Mouse (Mus musculus) mature B cell (primary cell): Measurements from ENCODE around the gene Gpat3.

Experiments
- in situ Hi-C: fragments of 300-500 bp; cut with MboI; formaldehyde crosslinking; loops from 2 replicates; pipeline ENCODE4 v1.14.3; 2019

Gpat3 gene

GRCm38 (mm10) chr5:100861140-100861539, 15.6 kb downstream of the Gpat3 start:
- in situ Hi-C loops, result no loop called here

GRCm38 (mm10) chr5:100861811-100862210, 16.3 kb downstream of the Gpat3 start:
- in situ Hi-C loops, result no loop called here

- in situ Hi-C loops, result no loop called here
Observed at GRCm38 (mm10) chr5:100863091-100863490, 17.6 kb downstream of the Gpat3 start.

DNA sequence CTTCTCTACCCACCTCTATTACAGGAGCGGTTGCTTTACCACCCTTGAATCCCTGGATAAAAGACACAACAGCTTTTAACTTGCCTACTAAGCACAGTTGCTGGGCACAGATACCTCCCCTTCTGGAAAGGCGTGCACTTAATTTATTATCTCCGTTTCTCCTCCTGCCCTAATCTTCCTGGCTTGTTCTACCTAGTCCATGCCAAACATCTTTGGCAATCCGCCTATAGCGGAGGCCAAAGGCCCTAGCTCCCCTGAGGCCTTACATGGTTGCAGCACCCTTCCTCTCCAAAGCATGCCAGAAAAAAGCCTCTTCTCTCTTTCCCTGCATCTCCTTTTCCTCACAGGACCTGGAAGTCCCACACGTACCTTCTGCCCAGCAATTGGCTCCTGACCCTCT, 18.9 kb downstream of the Gpat3 start:
- in situ Hi-C loops, result no loop called here

GRCm38 (mm10) chr5:100866183-100866582, 20.7 kb downstream of the Gpat3 start:
- in situ Hi-C loops, result no loop called here

DNA sequence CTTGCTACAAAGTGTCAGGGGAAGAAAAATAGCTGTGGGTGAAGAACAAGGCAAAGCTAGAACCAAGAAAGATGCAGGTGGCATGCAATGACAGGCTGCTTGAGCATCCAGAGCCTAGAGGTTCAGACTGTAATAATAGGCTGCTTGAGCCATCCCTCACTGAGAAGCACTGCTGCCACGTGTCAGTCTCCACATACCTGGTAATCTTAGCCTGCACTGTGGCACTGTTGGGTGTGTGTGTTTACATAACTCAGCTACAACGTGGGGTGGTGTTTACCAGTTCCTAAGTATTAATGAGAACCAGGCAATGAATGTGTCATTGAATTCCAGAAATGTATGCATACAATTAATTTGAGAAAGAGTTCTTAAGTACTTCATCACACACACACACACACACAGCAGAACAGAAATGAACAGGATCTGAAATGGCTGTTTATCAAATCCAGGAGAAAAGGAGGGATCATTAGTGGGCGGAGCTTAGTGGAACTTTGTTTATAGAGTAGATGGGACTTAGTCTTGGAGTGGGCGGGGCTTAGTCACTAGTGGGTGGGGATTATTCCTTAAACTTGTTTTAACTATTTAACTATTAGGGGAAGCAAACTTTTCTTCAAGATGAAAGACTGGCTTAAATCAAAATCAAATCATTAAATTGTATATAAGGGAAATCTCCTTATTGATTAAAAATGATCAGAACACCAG, 23.8 kb downstream of the Gpat3 start:
- in situ Hi-C loops, result no loop called here

GRCm38 (mm10) chr5:100871987-100872386, 26.5 kb downstream of the Gpat3 start:
- in situ Hi-C loops, result no loop called here

DNA sequence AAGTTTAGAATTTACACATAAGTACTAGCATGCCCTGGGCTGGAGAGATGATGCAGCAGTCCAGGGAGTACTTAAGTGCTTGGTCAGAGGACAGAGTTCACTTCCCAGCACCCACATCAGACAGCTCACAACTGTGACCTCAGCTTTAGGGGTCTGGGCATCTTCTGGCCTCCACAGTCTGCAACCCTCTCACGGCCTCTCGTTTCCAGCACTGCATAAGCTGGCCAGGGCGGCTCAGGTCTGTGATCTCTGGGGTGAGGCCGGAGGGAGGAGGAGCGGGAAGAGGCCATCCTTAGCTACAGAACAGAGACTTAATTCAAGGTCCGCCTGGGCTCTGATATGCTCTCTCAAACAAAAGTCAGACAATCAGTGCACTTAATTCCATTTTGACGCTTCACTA, 29.2 kb downstream of the Gpat3 start:
- in situ Hi-C loops, result no loop called here

DNA sequence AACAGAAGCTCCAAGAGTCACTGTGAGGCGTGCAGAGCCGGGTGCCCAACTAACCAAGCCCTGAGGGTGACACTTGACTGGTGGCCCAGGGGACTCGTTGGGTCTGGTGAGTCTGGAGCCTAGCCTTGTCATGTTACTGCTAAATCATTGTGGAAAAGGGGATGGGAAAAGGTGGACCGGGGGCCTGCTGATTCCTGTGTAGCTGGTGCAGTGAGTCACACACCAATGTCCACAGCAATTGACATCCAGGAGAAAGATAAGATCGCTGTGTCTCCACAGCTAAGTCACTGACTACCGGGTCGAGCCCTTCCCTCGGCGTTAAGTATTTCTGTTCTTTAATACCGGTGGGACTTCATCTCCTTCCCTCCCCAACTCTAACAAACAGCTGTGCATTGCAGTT, 29.7 kb downstream of the Gpat3 start:
- in situ Hi-C loops, result no loop called here

DNA sequence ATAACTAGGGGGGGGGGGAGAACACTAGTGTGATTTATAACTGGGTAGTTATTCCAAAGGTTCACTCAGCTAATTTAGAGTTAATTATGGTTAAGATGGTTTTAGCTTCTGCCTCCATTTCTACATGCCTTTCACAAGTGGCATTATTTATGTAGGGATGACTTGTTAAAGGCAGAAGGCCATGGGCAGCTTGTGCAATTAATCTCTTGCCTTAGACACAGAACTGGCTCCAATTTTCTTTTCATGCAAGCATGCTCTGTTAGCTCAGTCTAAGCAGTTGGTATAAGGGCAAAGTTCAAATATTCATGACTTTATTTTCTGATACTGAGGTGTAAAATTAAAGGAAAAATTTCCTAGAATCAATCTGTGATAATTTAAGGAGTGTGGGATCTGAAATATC, 31.5 kb downstream of the Gpat3 start:
- in situ Hi-C loops, result no loop called here

DNA sequence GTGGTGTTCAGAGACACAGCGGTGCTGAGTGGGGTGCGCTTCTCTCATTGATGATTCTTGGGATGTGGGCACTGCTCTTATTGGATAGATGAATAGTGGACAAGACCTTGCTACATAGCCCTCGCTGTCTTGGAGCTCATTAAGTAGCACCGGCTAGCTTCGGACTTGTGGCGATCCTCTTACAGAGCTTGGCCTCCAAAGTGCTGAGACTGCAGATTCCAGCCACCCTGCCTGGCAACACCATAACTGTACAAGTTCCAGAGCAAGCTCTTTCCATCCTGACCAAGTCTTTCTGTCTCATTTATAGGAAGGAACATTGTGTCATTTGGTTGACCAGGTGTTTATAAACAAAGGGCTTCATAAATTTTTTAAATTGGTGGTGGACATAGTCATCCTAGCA, 39.7 kb downstream of the Gpat3 start:
- in situ Hi-C loops, result no loop called here

DNA sequence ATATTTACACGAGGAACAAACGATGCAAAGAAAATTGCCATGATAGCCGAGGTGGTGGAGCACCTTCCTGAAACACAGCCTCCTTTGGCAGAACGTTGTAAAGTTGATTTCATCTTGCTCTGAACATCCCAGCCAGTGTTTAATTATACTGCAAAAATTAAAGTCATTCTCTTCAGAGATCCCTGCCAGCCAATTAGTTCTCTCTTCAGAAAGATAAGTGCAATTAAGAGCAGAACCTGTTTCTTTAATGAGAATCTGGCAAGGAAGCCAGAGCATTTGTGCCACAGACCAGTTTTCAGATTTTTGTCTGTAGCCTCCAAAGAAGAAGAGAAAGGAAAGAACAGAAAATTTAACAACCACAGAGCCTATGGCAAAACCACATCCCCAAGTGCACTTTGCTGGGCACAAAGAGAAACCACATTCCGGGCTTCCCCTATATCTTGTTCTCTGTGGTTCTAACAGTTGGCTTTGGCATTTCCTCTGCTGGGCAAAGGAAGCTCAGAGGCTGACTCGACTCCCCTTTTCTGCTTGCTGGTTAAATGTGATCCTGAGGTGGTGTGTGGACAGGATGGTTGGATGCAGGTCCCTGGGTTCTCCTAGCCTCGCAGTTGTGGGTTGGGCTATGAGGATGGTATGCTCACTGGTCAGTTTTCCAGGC, 40.9 kb downstream of the Gpat3 start:
- in situ Hi-C loops, result no loop called here

DNA sequence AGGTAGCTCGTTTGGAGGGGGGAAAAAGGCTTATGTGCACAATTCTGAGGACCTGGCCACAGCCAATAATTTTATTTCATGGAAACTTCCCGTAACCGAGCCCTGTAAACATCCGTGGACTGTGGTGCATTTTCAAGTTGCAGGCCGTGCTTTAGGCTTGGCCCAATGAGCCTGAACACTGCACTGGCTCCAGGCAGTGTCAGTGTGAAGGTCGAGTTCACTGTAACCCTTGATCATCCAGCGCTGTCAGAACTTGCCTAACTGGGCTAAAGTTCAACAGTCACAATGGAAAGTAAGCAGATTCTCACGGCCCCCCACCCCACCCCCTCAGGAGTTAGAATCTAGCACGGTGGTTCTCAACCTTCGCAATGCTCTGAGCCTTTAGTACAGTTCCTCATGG, 50.7 kb downstream of the Gpat3 start:
- in situ Hi-C loops, result no loop called here

DNA sequence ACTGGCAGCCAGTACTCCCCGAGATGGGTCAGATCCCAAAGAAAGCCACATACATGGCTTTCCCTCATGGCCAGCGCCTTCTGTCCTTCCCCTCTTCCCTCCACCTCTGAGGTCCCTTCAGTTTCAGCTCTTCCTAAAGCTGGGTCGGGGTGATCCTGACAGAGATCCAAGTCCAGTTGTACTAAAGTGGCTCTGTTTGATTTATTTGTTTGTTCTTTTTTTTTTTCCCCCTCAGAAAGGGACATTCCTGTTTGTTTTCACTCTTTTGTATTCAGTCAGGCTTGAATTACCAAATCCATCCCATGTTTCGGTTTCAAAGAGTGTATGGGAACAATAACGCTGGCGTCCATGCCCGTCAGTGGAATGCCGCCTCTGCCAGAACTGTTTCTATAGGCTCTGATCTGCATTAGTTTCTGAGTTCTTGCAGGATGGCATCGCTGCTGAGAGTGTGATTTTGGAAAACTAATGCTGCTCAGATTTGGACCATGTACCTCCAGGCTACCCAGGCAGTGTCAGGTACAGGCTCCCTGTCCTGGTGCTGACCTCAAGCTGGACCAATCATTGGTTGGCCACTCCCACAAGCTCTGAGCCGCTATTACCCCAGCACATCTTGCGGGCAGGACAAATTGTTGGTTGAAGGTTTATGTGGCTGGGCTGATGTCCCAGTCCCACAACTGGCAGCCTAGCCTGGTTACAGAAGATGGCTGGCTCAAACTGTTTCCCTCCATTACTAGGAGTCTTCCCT, 54.4 kb downstream of the Gpat3 start:
- in situ Hi-C loops, result loop anchor here (25.0 kb wide), 1 partner anchor 213 kb away; the partner anchor contains the start of gene Coq2

DNA sequence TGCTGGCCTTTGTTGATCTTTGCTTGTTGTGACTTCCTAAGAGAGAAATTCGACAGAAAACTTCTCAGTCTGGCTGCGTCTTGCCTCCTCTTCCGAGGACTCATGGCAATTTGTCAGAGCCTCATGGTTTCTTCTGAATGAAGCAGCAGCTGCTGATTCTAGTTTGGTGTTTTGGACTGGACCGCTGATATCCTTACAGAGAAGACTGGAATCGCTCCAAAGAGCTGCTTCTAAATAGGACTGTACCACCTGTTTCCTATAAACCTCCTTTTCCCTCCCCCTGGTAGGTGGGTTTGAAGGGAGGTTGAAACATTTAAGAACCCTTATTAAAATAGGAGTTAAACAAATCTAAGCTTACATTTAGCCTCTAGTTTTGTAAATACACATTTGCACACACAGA, 55.5 kb downstream of the Gpat3 start:
- in situ Hi-C loops, result loop anchor here (25.0 kb wide), 1 partner anchor 214 kb away; the partner anchor contains the start of gene Coq2

DNA sequence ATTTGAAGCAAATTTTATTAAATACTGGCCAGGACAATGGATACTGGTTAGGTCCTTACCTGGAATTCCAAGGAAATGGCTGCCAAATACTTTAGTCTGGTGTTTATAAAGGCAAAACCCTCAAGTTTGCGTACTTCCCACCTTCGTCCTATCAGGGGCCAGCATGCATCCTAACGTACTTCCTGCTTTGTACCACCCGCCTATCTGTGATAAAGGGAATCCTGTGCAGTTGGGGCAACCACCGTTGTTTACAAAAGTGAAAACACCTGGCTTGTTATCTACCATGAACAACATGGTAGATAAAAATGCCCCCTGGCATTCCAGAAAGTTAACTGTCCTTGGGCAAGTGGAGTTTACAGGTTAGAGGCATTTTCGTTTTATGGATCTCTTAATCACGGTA, 63.0 kb downstream of the Gpat3 start:
- in situ Hi-C loops, result loop anchor here (25.0 kb wide), 1 partner anchor 221 kb away; the partner anchor contains the start of gene Coq2

DNA sequence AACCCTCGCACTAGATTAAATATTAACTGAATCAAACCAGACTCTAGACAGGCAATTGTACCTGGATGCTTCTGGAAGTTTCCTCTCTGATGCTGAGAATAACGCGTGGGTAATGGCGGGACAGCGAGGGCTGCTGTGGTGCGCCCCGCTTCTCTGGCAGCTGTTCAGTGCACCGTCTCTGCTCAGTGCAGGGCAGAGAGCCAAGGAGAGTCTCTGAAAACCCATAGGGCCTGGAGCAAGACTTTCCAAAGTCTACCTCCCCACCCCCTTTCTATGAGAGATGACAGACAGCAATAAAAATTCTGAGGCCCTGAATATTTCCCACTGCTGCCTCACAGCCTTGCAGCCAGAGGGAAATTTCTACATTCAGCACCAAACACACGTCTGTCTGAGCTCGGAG, 63.4 kb downstream of the Gpat3 start:
- in situ Hi-C loops, result loop anchor here (25.0 kb wide), 1 partner anchor 222 kb away; the partner anchor contains the start of gene Coq2

- in situ Hi-C loops, result loop anchor here (25.0 kb wide), 1 partner anchor 222 kb away; the partner anchor contains the start of gene Coq2
Observed at GRCm38 (mm10) chr5:100909691-100910090, 64.2 kb downstream of the Gpat3 start.

DNA sequence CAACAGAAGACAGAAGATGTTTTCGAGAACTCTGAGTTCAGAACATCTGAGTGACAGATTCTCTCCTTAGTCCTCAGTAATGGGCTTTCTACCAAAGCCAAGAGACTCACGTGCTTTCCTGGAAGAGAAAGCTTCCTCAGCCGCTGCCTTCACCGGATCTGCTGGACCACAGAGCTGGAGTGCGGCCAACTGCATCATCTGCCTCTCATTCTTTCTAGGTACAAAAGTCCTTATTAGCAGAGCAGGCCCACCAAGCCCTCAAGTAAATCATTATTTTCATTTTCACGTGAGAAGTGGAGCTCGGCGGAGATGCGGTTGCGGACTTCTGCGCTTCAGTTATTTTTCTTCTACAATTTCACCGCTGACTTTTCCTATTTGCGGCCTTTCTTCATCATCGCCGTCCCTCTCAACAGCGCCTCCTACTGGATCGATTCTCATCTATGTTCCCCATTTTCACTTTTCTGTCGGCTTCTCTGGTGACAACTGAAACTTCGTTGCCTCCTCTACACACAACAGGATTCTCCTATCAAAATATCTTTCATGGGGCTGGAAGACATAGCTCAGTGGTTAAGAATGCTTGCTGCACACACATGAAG, 66.1 kb downstream of the Gpat3 start:
- in situ Hi-C loops, result loop anchor here (25.0 kb wide), 1 partner anchor 224 kb away; the partner anchor contains the start of gene Coq2

- in situ Hi-C loops, result loop anchor here (25.0 kb wide), 1 partner anchor 225 kb away; the partner anchor contains the start of gene Coq2
Observed at GRCm38 (mm10) chr5:100912366-100912765, 66.9 kb downstream of the Gpat3 start.

GRCm38 (mm10) chr5:100913274-100913673, 67.8 kb downstream of the Gpat3 start:
- in situ Hi-C loops, result loop anchor here (25.0 kb wide), 1 partner anchor 226 kb away; the partner anchor contains the start of gene Coq2

GRCm38 (mm10) chr5:100914989-100915388, 69.5 kb downstream of the Gpat3 start:
- in situ Hi-C loops, result loop anchor here (25.0 kb wide), 1 partner anchor 228 kb away; the partner anchor contains the start of gene Coq2
